Mouse (Mus musculus) liver, postnatal 0 days (tissue): ENCODE data around the gene Mrpl38. TPM values are rescaled to one million over a fixed set of nuclear protein-coding genes. Genes with fewer than 3 reads are reported as not detected.

ENCODE experiments used
- ATAC-seq: fragments of 200-750 bp; cut with Nextera tagmentation; 2 replicates; pipeline ENCODE4 v1.8.0; 2017; ENCODE audit warnings: mild to moderate bottlenecking, moderate library complexity
- DNase-seq: peaks from one replicate; pipeline ENCODE4 v3.0.0-alpha.2; 2016
- H3K27ac ChIP-seq: fragments of 300-500 bp; sonication (generic); 2 replicates; pipeline ENCODE4 v1.5.1; 2014; ENCODE audit warnings: antibody characterized with exemption, moderate library complexity, mild to moderate bottlenecking, low read depth
- H3K27me3 ChIP-seq: fragments of 300-500 bp; sonication (generic); 2 replicates; pipeline ENCODE4 v1.6.1; 2014; ENCODE audit warnings: low read length, control low read depth, mixed read lengths; ENCODE audit not compliant: insufficient read depth
- H3K36me3 ChIP-seq: fragments of 300-500 bp; sonication (generic); replicated peaks from 2 replicates; pipeline ENCODE4 v1.6.1; 2014; ENCODE audit warnings: mild to moderate bottlenecking, control low read depth, low read length, moderate library complexity, mixed read lengths; ENCODE audit not compliant: insufficient read depth
- H3K4me1 ChIP-seq: fragments of 300-500 bp; sonication (generic); 2 replicates; pipeline ENCODE4 v1.6.1; 2014; ENCODE audit warnings: antibody characterized with exemption, mild to moderate bottlenecking, control low read depth; ENCODE audit not compliant: insufficient read depth
- H3K4me2 ChIP-seq: fragments of 300-500 bp; sonication (generic); 2 replicates; pipeline ENCODE4 v1.6.1; 2014; ENCODE audit warnings: low read depth, mild to moderate bottlenecking, low read length, moderate library complexity, mixed read lengths
- H3K4me3 ChIP-seq: fragments of 300-500 bp; sonication (generic); 2 replicates; pipeline ENCODE4 v1.5.1; 2014; ENCODE audit warnings: low read depth, low read length
- H3K9ac ChIP-seq: fragments of 300-500 bp; sonication (generic); replicated peaks from 2 replicates; pipeline ENCODE4 v1.6.1; 2014; ENCODE audit warnings: mild to moderate bottlenecking, moderate library complexity
- H3K9me3 ChIP-seq: fragments of 300-500 bp; sonication (generic); 2 replicates; pipeline ENCODE4 v1.6.1; 2016; ENCODE audit warnings: mild to moderate bottlenecking, control low read depth, low read length, mixed read lengths
- CTCF ChIP-seq: sonication (generic); IDR thresholded peaks from 2 replicates; pipeline ENCODE4 v1.5.1; 2016; ENCODE audit warnings: antibody characterized with exemption, low read depth
- EP300 ChIP-seq: IDR thresholded peaks from 2 replicates; pipeline ENCODE4 v1.6.1; 2016; ENCODE audit warnings: antibody characterized with exemption, low read depth, mild to moderate bottlenecking
- WGBS: fragments of 180-500 bp; shearing (Covaris S2); extraction: QIAGEN DNeasy Blood & Tissue Kit; methylation state at CpG from one replicate; pipeline ENCODE4 v1.1.7; 2014; ENCODE audit not compliant: insufficient replicate concordance; 5-methylcytosine and 5-hydroxymethylcytosine counted together
- polyA plus RNA-seq: library from polyadenylated mRNA; unstranded; fragments of >200 nt; fragmentation: Nextera tagmentation; extraction: Ambion mirVana; gene quantifications from 2 replicates; pipeline ENCODE4 v1.2.1, GENCODE M21; 2015

Gene Mrpl38
- polyA plus RNA-seq: 43.9 and 44.0 TPM in 2 replicates

GRCm38 (mm10) chr11:116138468-116139138 lies at the start of gene Mrpl38:
Gene Mrpl38, minus strand, starts transcription at chr11:116138868.
- H3K27me3 ChIP-seq: no peaks in the 10 kb centered on the region
- H3K9ac ChIP-seq: peak within 1 kb of the TSS; percentile 76
- H3K9me3 ChIP-seq: no peaks in the 10 kb centered on the region
- ATAC-seq: peak; percentile 94
- peak; percentile 98 for DNase-seq
- under 1% methylated on average over 58 of the region's 60 CpGs for WGBS
- H3K4me2 ChIP-seq: peak within 1 kb of the TSS; percentile 77
- TF ChIP-seq CTCF (peak; percentile 92), EP300 (no peak)
- peaks cover 31% of the 10 kb centered on the region for H3K4me1 ChIP-seq
- H3K27ac ChIP-seq: peak within 1 kb of the TSS; percentile 56
- H3K36me3 ChIP-seq: peaks cover 11% of the 10 kb centered on the region
- H3K4me3 ChIP-seq: peak within 1 kb of the TSS; percentile 69

DNA sequence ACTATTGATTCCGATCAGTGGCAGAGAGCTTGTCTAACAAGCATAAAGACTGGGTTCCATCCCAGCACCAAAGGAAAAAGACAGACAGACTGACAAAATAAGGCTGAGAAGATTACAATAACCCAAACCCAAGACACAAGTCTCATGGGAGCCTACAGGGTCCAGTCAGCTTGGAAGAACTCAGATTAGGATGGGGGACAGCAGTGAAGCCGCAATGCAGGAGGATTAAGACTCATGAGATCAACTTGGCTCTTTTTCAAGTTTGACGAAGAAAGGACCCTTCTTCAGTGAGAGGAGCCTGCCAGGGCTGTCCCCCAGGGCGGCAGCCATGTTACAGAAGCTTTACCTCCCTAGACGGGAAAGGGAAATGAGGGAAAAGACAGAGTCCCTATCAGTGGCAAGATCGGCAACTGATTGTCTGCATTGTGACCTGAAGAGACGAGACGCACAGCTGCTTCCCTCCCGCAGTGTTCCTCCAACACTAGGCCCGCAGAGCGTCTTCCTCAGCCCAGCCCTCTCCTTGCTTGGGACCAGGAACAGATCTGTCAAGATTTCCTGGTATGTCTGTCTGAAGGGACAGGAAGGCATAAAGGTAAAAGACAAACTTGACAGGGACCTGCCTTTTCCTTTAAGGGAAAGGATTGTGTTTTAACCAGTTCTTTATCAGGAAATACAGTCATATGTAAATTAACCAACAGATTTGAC lies 48.7 kb upstream of the Mrpl38 start:
- peaks cover 6% of the 10 kb centered on the region; the same call in 1 of the 2 replicates for H3K4me1 ChIP-seq
- H3K27me3 ChIP-seq: no peaks in the 10 kb centered on the region
- no peak overlapping the region for H3K4me2 ChIP-seq
- ATAC-seq (no peak), DNase-seq (no peak)
- TF ChIP-seq EP300 (no peak), CTCF (no peak)
- H3K9ac ChIP-seq: no peak overlapping the region
- H3K27ac ChIP-seq: no peak overlapping the region
- no peaks in the 10 kb centered on the region for H3K9me3 ChIP-seq
- WGBS: 67% methylated on average over 11 of the region's 11 CpGs
- H3K4me3 ChIP-seq: no peak overlapping the region
- H3K36me3 ChIP-seq: peaks cover 68% of the 10 kb centered on the region

DNA sequence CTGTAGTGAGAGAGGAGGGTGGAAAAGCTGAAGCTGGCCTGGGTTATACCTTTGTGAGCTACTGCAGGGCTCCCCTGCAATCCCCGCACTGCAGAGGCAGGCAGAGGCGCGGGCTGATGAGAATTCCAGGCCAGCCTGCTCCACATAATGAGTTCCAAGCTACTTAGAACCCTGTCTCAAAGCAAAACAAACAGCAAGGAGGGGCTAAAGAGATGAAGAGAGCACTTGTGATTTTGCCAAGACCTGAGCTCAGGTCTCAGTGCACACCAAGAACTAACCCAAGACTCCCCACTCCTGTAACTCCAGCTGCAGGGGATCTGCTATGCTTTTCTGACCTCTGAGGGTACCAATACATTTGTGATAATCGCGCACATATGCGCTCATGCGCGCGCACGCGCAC lies 47.7 kb upstream of the Mrpl38 start:
- no peak overlapping the region for H3K9ac ChIP-seq
- no peak overlapping the region for H3K4me2 ChIP-seq
- no peak for ATAC-seq
- TF ChIP-seq CTCF (no peak), EP300 (no peak)
- peaks cover 6% of the 10 kb centered on the region; the same call in 1 of the 2 replicates for H3K4me1 ChIP-seq
- no peaks in the 10 kb centered on the region for H3K27me3 ChIP-seq
- WGBS: 93% methylated on average over 11 of the region's 11 CpGs
- H3K9me3 ChIP-seq: no peaks in the 10 kb centered on the region
- H3K27ac ChIP-seq: no peak overlapping the region
- H3K4me3 ChIP-seq: no peak overlapping the region
- peaks cover 72% of the 10 kb centered on the region for H3K36me3 ChIP-seq
- no peak for DNase-seq

- 86% methylated on average over 3 of the region's 3 CpGs for WGBS
- Histone ChIP-seq H3K4me2 (no peak overlapping the region), H3K27ac (no peak overlapping the region), H3K4me3 (no peak overlapping the region), H3K4me1 (0 out of 2 replicates have a peak, but pooled peaks cover 3% of the 10 kb centered on the region), H3K27me3 (no peaks in the 10 kb centered on the region), H3K9ac (no peak overlapping the region), H3K36me3 (peaks cover 68% of the 10 kb centered on the region), H3K9me3 (no peaks in the 10 kb centered on the region)
- TF ChIP-seq EP300: no peak
- TF ChIP-seq CTCF: no peak
- no peak for ATAC-seq
- no peak for DNase-seq
Measured at GRCm38 (mm10) chr11:116185836-116186235, 47.2 kb upstream of the Mrpl38 start.

DNA sequence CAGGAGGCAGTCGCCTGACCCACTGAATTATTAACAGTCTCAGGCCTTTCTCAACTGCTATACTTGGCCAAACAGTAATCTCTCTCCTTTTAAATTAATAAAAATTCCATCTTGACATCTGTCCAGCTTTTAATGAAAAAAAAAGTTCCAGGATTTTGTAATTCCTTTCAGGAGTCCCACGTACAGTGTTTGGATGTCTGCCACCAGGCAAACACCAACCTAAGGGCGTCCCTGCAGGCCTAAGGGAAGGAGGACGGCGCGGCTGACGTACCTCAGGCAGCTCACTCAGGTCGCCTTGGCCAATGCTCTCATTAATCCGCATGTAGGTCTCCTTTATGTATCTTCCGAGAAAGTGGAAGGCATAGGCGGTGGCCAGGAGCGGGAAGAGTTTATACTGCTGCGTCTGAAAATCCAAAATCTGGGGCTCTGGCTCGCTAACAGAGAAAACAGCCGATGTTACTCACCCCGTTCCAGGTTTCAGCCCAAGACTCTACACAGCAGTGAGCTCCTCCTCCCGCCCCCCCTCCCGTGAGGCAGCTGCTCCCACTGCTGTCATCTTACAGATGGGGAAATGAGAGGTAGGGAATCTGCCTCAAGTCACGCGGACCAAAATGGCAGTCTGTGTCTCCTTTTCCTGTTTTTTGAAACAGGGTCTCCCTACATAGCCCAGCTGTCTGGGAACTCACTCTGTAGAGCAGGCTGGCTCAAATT lies 39.9 kb upstream of the Mrpl38 start:
- Histone ChIP-seq H3K9ac (no peak overlapping the region), H3K4me2 (no peak overlapping the region), H3K4me1 (no peaks in the 10 kb centered on the region), H3K4me3 (no peak overlapping the region), H3K27ac (no peak overlapping the region), H3K9me3 (no peaks in the 10 kb centered on the region), H3K36me3 (peaks cover 77% of the 10 kb centered on the region), H3K27me3 (no peaks in the 10 kb centered on the region)
- ATAC-seq (no peak), DNase-seq (no peak)
- WGBS: 84% methylated on average over 20 of the region's 20 CpGs
- no peak for TF ChIP-seq EP300
- TF ChIP-seq CTCF: no peak

GRCm38 (mm10) chr11:116176010-116176409 lies 37.3 kb upstream of the Mrpl38 start:
- DNase-seq (no peak), ATAC-seq (no peak)
- Histone ChIP-seq H3K27me3 (no peaks in the 10 kb centered on the region), H3K9ac (no peak overlapping the region), H3K9me3 (no peaks in the 10 kb centered on the region), H3K4me3 (no peak overlapping the region), H3K4me1 (no peaks in the 10 kb centered on the region), H3K4me2 (no peak overlapping the region), H3K27ac (no peak overlapping the region), H3K36me3 (peaks cover 76% of the 10 kb centered on the region)
- TF ChIP-seq CTCF: no peak
- no peak for TF ChIP-seq EP300
- WGBS: 81% methylated on average over 7 of the region's 7 CpGs
